Mouse (Mus musculus) frontal cortex, postnatal 36 days (tissue): ENCODE data around the gene Mrc2.

Source experiments
- DNase-seq, 2 experiments: peaks; one replicate each; pipeline ENCODE4 v3.0.0; 2022; ENCODE audit warnings: low spot score in 2 of 2

Mrc2 gene

GRCm38 (mm10) chr11:105388636-105389035 lies 96.2 kb downstream of the Mrc2 start:
- peak in 1 of 2 experiments; percentile 75 for DNase-seq

GRCm38 (mm10) chr11:105390290-105390689 lies 97.8 kb downstream of the Mrc2 start:
- DNase-seq = peak in 1 of 2 experiments; percentile 36
